Mouse (Mus musculus) E14TG2a.4 (cell line): ENCODE measurements at regions not wholly inside any gene's neighbourhood (a gene's known extent, or its start where the extent isn't known, plus 50 kb on each side); places are given as distances from the start of the nearest gene placed in this dataset.

ENCODE experiments used
- CTCF ChIP-seq: conservative IDR thresholded peaks from 2 replicates; pipeline ENCODE4 v1.5.1; 2014; ENCODE audit warnings: low read length
- NANOG ChIP-seq: IDR thresholded peaks from 2 replicates; pipeline ENCODE4 v1.6.1; 2014; ENCODE audit warnings: borderline replicate concordance, low read length, mixed read lengths
- POU5F1 ChIP-seq: IDR thresholded peaks from 2 replicates; pipeline ENCODE4 v1.6.1; 2014; ENCODE audit warnings: low read length, borderline replicate concordance

DNA sequence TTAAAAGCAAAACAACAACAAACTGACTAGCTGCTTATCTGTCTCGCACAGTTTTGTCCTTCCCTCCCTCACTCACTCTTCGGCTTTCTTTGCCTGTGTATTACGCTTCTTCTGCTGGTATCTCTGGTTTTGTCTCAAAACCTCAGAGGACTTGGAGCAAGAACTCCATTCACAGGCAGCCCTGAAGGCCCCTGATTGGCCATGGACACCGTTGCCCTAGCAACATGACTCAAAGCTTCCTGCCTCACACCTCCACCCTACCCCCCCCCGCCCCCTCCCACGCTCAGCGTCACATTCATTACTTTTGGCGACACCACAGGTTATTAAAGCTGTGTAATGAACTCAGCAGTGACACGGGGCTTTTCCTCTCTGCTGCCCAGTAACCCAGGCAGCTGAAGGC is 96.7 kb downstream of the Ets2 start:
- no peak for TF ChIP-seq CTCF
- no peak for TF ChIP-seq NANOG
- TF ChIP-seq POU5F1, result no peak
